Mouse (Mus musculus): ENCODE measurements around the gene Ghitm. TPM values are rescaled to one million over a fixed set of nuclear protein-coding genes. Genes with fewer than 3 reads are reported as not detected.
A peak's percentile ranks its signal among the peaks of the same experiment; 100 is the strongest.

Ghitm gene
- polyA plus RNA-seq, 1 experiment from 2014 or later, result 189 TPM

GRCm38 (mm10) chr14:37110456-37110855, 24.6 kb downstream of the Ghitm start:
- 84% methylated on average over 2 of the region's 2 CpGs for WGBS
- H3K9ac ChIP-seq (ENCODE audit: low read depth, low read length), result no peak overlapping the region

DNA sequence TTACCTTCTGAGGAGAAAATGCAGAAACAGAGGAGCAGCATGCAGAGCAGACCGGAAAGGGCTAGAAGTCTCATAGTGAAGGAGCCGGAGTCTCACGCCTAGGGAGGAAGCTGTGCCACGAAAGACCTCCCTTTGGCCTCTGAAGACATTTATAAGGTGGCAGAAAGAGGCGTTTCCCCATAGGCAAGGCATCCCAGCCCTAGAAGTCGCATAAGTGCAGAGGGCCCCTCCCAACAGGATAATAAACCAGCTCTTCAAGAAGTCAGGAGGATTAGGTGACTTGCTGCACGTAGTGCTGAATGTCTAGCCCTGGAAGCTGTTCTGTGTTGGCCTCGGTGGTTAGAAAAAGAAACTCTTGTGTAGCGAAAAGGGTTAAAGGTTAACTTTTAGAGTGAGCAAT, 25.1 kb downstream of the Ghitm start:
- Histone ChIP-seq H3K36me3 (ENCODE audit: control insufficient read depth, insufficient read depth, low read length) (no peaks in the 10 kb centered on the region), H3K9me3 (ENCODE audit: control insufficient read depth, low read length) (no peaks in the 10 kb centered on the region), H3K4me3 (ENCODE audit: low read depth, low read length) (no peak overlapping the region), H3K4me2 (replicated peaks; ENCODE audit: low read depth, low read length) (no peak overlapping the region), H3K9ac (ENCODE audit: low read depth, low read length) (no peak overlapping the region), H3K27ac (ENCODE audit: low read depth, low read length) (no peak overlapping the region), H3K27me3 (ENCODE audit: control insufficient read depth, insufficient read depth, low read length) (no peaks in the 10 kb centered on the region), H3K4me1 (replicated peaks; ENCODE audit: control insufficient read depth, insufficient read depth, low read length) (no peaks in the 10 kb centered on the region)
- ATAC-seq (ENCODE audit: low FRiP score), result no peak
- no peak for DNase-seq (ENCODE audit: low spot score)
- 79% methylated on average over 9 of the region's 9 CpGs for WGBS

More at GRCm38 (mm10) chr14:37110456-37110855, 24.6 kb downstream of the Ghitm start:
- ATAC-seq (ENCODE audit: low FRiP score), result no peak
- H3K36me3 ChIP-seq (ENCODE audit: control insufficient read depth, insufficient read depth, low read length), result no peaks in the 10 kb centered on the region
- H3K4me2 ChIP-seq (replicated peaks; ENCODE audit: low read depth, low read length), result no peak overlapping the region
- H3K4me1 ChIP-seq (replicated peaks; ENCODE audit: control insufficient read depth, insufficient read depth, low read length), result no peaks in the 10 kb centered on the region
- no peak overlapping the region for H3K27ac ChIP-seq (ENCODE audit: low read depth, low read length)
- no peak overlapping the region for H3K4me3 ChIP-seq (ENCODE audit: low read depth, low read length)
- no peak for DNase-seq (ENCODE audit: low spot score)
- H3K9me3 ChIP-seq (ENCODE audit: control insufficient read depth, low read length), result no peaks in the 10 kb centered on the region
- no peaks in the 10 kb centered on the region for H3K27me3 ChIP-seq (ENCODE audit: control insufficient read depth, insufficient read depth, low read length)

- no peaks in the 10 kb centered on the region for H3K4me1 ChIP-seq (replicated peaks; ENCODE audit: control insufficient read depth, insufficient read depth, low read length)
- H3K27me3 ChIP-seq (ENCODE audit: control insufficient read depth, insufficient read depth, low read length), result no peaks in the 10 kb centered on the region
- 84% methylated on average over 8 of the region's 8 CpGs for WGBS
- no peak overlapping the region for H3K9ac ChIP-seq (ENCODE audit: low read depth, low read length)
- no peak overlapping the region for H3K4me2 ChIP-seq (replicated peaks; ENCODE audit: low read depth, low read length)
- H3K27ac ChIP-seq (ENCODE audit: low read depth, low read length), result no peak overlapping the region
- ATAC-seq (ENCODE audit: low FRiP score) (no peak), DNase-seq (ENCODE audit: low spot score) (no peak)
- no peaks in the 10 kb centered on the region for H3K36me3 ChIP-seq (ENCODE audit: control insufficient read depth, insufficient read depth, low read length)
- no peaks in the 10 kb centered on the region for H3K9me3 ChIP-seq (ENCODE audit: control insufficient read depth, low read length)
- no peak overlapping the region for H3K4me3 ChIP-seq (ENCODE audit: low read depth, low read length)
Observed at GRCm38 (mm10) chr14:37109460-37109859, 25.6 kb downstream of the Ghitm start.

GRCm38 (mm10) chr14:37105846-37106245, 29.2 kb downstream of the Ghitm start:
- Histone ChIP-seq H3K9ac (ENCODE audit: low read depth, low read length) (no peak overlapping the region), H3K4me3 (ENCODE audit: low read depth, low read length) (no peak overlapping the region), H3K27ac (ENCODE audit: low read depth, low read length) (no peak overlapping the region), H3K36me3 (ENCODE audit: control insufficient read depth, insufficient read depth, low read length) (no peaks in the 10 kb centered on the region), H3K4me1 (replicated peaks; ENCODE audit: control insufficient read depth, insufficient read depth, low read length) (no peaks in the 10 kb centered on the region), H3K4me2 (replicated peaks; ENCODE audit: low read depth, low read length) (no peak overlapping the region), H3K9me3 (ENCODE audit: control insufficient read depth, low read length) (no peaks in the 10 kb centered on the region), H3K27me3 (ENCODE audit: control insufficient read depth, insufficient read depth, low read length) (no peaks in the 10 kb centered on the region)
- 44% methylated on average over 7 of the region's 7 CpGs for WGBS
- ATAC-seq (ENCODE audit: low FRiP score), result no peak
- no peak for DNase-seq (ENCODE audit: low spot score)

- 73% methylated on average over 5 of the region's 5 CpGs for WGBS
- H3K9ac ChIP-seq (ENCODE audit: low read depth, low read length), result no peak overlapping the region
- H3K4me1 ChIP-seq (replicated peaks; ENCODE audit: control insufficient read depth, insufficient read depth, low read length), result no peaks in the 10 kb centered on the region
- H3K36me3 ChIP-seq (ENCODE audit: control insufficient read depth, insufficient read depth, low read length), result no peaks in the 10 kb centered on the region
- no peak overlapping the region for H3K4me3 ChIP-seq (ENCODE audit: low read depth, low read length)
- no peak overlapping the region for H3K27ac ChIP-seq (ENCODE audit: low read depth, low read length)
- H3K9me3 ChIP-seq (ENCODE audit: control insufficient read depth, low read length), result no peaks in the 10 kb centered on the region
- DNase-seq (ENCODE audit: low spot score), result no peak
- H3K4me2 ChIP-seq (replicated peaks; ENCODE audit: low read depth, low read length), result no peak overlapping the region
- ATAC-seq (ENCODE audit: low FRiP score), result no peak
- H3K27me3 ChIP-seq (ENCODE audit: control insufficient read depth, insufficient read depth, low read length), result no peaks in the 10 kb centered on the region
Observed at GRCm38 (mm10) chr14:37104747-37105146, 30.3 kb downstream of the Ghitm start.

DNA sequence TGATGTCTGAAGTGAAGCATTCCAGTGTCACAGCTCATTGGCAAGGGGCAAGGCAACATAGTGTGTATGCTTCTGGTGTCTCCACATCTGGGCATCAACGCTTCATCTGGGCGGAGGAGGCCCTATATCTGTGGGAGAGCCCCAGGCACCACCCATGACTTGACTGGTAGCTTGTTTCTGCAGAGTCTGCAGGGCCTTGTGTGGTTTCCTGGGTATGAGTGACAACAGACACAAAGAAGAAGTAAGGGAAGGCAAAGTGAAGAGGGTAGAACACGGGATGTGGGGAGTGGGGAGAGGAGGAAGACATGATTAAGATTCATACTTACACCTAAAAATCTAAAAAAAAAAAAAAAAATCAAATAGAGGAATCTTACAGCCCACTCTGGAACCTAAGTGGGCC, 32.6 kb downstream of the Ghitm start:
- H3K27ac ChIP-seq (ENCODE audit: low read depth, low read length), result no peak overlapping the region
- H3K4me2 ChIP-seq (replicated peaks; ENCODE audit: low read depth, low read length), result no peak overlapping the region
- no peaks in the 10 kb centered on the region for H3K36me3 ChIP-seq (ENCODE audit: control insufficient read depth, insufficient read depth, low read length)
- H3K4me3 ChIP-seq (ENCODE audit: low read depth, low read length), result no peak overlapping the region
- WGBS, result 87% methylated on average over 3 of the region's 3 CpGs
- ATAC-seq (ENCODE audit: low FRiP score) (no peak), DNase-seq (ENCODE audit: low spot score) (no peak)
- no peaks in the 10 kb centered on the region for H3K9me3 ChIP-seq (ENCODE audit: control insufficient read depth, low read length)
- no peak overlapping the region for H3K9ac ChIP-seq (ENCODE audit: low read depth, low read length)
- no peaks in the 10 kb centered on the region; the same call in 1 of the 2 replicates for H3K4me1 ChIP-seq (replicated peaks; ENCODE audit: control insufficient read depth, insufficient read depth, low read length)
- H3K27me3 ChIP-seq (ENCODE audit: control insufficient read depth, insufficient read depth, low read length), result no peaks in the 10 kb centered on the region; the same call in 1 of the 2 replicates

GRCm38 (mm10) chr14:37101531-37101930, 33.5 kb downstream of the Ghitm start:
- no peaks in the 10 kb centered on the region for H3K36me3 ChIP-seq (ENCODE audit: control insufficient read depth, insufficient read depth, low read length)
- no peak overlapping the region for H3K9ac ChIP-seq (ENCODE audit: low read depth, low read length)
- H3K27me3 ChIP-seq (ENCODE audit: control insufficient read depth, insufficient read depth, low read length), result peaks cover 2% of the 10 kb centered on the region; the same call in 1 of the 2 replicates
- 81% methylated on average over 5 of the region's 5 CpGs for WGBS
- H3K4me2 ChIP-seq (replicated peaks; ENCODE audit: low read depth, low read length), result no peak overlapping the region
- ATAC-seq (ENCODE audit: low FRiP score) (no peak), DNase-seq (ENCODE audit: low spot score) (no peak)
- no peak overlapping the region for H3K27ac ChIP-seq (ENCODE audit: low read depth, low read length)
- no peaks in the 10 kb centered on the region for H3K9me3 ChIP-seq (ENCODE audit: control insufficient read depth, low read length)
- no peaks in the 10 kb centered on the region; the same call in 1 of the 2 replicates for H3K4me1 ChIP-seq (replicated peaks; ENCODE audit: control insufficient read depth, insufficient read depth, low read length)
- no peak overlapping the region for H3K4me3 ChIP-seq (ENCODE audit: low read depth, low read length)

GRCm38 (mm10) chr14:37097956-37098530, 37.0 kb downstream of the Ghitm start, which contains the start of gene Cdhr1:
Cdhr1 (minus strand) TSS chr14:37098347.
- WGBS, result 1% methylated on average over 27 of the region's 30 CpGs
- H3K36me3 ChIP-seq (ENCODE audit: control insufficient read depth, insufficient read depth, low read length), result no peaks in the 10 kb centered on the region
- H3K4me3 ChIP-seq (ENCODE audit: low read depth, low read length), result peak within 1 kb of the TSS; percentile 35
- H3K27ac ChIP-seq (ENCODE audit: low read depth, low read length), result no peak within 1 kb of the TSS
- ATAC-seq (ENCODE audit: low FRiP score) (peak; percentile 79), DNase-seq (ENCODE audit: low spot score) (peak; percentile 62)
- H3K4me1 ChIP-seq (replicated peaks; ENCODE audit: control insufficient read depth, insufficient read depth, low read length), result no peaks in the 10 kb centered on the region; the same call in 1 of the 2 replicates
- peak within 1 kb of the TSS; percentile 47; the same call in 1 of the 2 replicates for H3K9ac ChIP-seq (ENCODE audit: low read depth, low read length)
- no peaks in the 10 kb centered on the region for H3K9me3 ChIP-seq (ENCODE audit: control insufficient read depth, low read length)
- H3K27me3 ChIP-seq (ENCODE audit: control insufficient read depth, insufficient read depth, low read length), result peaks cover 2% of the 10 kb centered on the region; the same call in 1 of the 2 replicates
- peak within 1 kb of the TSS; percentile 78 for H3K4me2 ChIP-seq (replicated peaks; ENCODE audit: low read depth, low read length)

DNA sequence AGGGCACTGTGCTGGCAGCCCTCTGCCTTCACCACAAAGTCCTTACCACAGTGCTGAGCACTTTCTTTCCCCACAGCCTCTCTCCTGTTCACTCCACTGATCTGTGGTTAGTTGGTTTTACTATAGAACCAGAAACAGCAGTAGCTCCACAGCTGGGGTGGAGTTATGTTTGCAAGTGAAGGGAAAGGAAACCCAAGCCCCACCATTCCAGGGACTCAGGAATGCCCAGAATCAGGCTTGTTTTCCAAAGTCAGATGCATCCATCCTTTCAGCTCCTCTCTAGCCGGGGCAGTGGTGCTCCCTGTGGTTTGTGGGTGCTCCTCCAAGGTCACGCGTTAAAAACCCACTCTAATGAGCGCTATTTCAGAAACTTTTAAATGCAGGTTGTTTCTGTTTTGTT, 39.5 kb downstream of the Ghitm start:
- no peak overlapping the region for H3K4me3 ChIP-seq (ENCODE audit: low read depth, low read length)
- no peak for DNase-seq (ENCODE audit: low spot score)
- ATAC-seq (ENCODE audit: low FRiP score), result no peak
- H3K36me3 ChIP-seq (ENCODE audit: control insufficient read depth, insufficient read depth, low read length), result no peaks in the 10 kb centered on the region
- peaks cover 2% of the 10 kb centered on the region; the same call in 1 of the 2 replicates for H3K27me3 ChIP-seq (ENCODE audit: control insufficient read depth, insufficient read depth, low read length)
- H3K4me2 ChIP-seq (replicated peaks; ENCODE audit: low read depth, low read length), result no peak overlapping the region
- no peaks in the 10 kb centered on the region for H3K9me3 ChIP-seq (ENCODE audit: control insufficient read depth, low read length)
- no peak overlapping the region for H3K9ac ChIP-seq (ENCODE audit: low read depth, low read length)
- no peak overlapping the region for H3K27ac ChIP-seq (ENCODE audit: low read depth, low read length)
- H3K4me1 ChIP-seq (replicated peaks; ENCODE audit: control insufficient read depth, insufficient read depth, low read length), result no peaks in the 10 kb centered on the region; the same call in 1 of the 2 replicates
- 81% methylated on average over 4 of the region's 4 CpGs for WGBS

All from hindbrain, embryonic 11.5 days (tissue).